Mouse (Mus musculus) heart, adult 2 months (tissue): ENCODE measurements around the gene Klhl20.

Source experiments
- CTCF ChIP-seq: fragments of 200-600 bp; IDR thresholded peaks from 2 replicates; pipeline ENCODE4 v1.8.1; 2022; ENCODE audit warnings: antibody characterized with exemption, mild to moderate bottlenecking, moderate library complexity
- EP300 ChIP-seq: fragments of 200-500 bp; IDR thresholded peaks from 2 replicates; pipeline ENCODE4 v1.6.1; 2011; ENCODE audit warnings: low read depth, low read length, control low read depth; ENCODE audit not compliant: insufficient read depth
- POLR2A ChIP-seq: fragments of 200-500 bp; IDR thresholded peaks from 2 replicates; pipeline ENCODE4 v1.6.1; 2011; ENCODE audit warnings: mild to moderate bottlenecking, low read depth, low read length, control low read depth; ENCODE audit not compliant: insufficient read depth

DNA sequence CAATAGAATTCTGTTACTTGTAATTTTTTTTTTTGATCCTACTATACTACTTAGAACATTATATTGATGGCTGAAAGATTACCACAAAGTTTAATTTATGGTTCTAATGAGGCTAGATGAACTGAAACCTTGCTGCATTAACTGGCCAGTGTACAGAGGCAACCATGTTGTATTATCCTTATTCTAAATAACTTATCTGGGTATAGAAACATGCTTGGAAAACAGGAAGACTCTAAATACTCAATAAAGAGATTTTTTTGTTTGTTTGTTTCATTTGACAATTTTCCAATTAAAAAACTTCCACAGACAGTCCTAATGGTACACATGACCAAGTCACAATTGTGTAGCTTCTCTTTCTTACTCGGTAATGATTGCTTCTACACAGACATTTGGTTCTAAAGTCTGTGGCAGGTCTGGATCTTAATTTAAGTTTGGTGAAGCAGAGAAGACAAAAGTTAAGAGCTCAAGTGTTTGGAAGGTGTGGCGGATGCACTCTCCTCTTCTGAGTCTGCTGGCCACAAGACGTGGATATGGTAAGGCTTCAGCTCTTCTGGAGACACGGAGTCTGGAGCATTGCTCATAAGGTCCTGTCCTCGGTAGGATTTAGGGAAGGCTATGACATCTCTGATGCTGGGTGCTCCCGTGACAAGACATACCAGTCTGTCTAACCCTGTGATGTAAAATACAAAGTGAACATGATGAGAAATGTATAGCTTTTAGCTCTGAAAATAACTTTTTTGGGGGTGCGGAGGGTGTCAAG, 89.9 kb downstream of the Klhl20 start:
- TF ChIP-seq EP300, result no peak
- no peak for TF ChIP-seq POLR2A
- no peak for TF ChIP-seq CTCF
